Mouse (Mus musculus) natural killer cell, adult 2 months (primary cell): ENCODE measurements around the gene Elavl4.

Source experiments
- DNase-seq, 2 experiments: peaks; one replicate each; pipeline ENCODE4 v3.0.0; 2022; ENCODE audit warnings: low spot score in 2 of 2

The Elavl4 gene

DNA sequence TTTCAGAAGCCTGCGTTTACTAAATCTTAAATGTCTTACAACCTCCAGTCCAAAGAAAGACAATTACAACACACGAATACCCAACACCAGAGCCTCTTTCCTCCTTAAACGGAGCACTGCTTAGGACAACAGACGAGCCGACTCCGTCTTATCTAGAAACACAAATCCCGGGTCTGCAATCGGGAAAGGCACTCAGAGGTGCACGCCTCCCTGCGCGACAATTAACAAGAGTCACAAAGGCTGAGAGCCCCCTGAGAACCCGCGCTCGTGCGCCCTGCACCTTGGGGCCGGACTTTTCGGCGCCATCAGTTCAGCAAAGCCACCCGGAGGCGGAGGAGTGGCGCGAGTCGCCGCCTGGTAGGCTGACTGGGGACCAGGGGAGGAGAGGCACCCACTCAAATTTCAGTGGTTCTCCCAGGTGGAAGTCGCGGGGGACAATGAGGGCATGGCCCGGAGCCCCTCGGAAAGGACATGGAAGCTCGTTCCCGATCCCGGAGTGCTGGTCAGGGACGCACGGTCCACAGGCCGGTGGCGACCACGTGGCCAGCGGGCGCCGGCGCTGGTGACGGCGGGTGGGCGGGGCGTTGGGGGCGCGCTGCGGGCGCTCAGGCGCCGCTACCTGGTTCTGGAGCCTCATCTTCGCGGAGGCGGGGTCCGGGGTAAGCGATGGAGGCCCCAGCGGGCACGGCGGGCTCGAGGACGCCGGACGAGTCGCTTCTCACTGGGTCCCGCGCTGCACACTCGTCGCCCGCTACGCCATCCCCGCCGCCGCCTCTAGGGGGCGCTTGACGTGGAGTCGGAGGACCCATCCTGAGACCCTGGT, at the start of gene Elavl4:
Gene Elavl4 (minus strand): TSS at position 732 of the 823 bp plus-strand sequence.
- no peak for DNase-seq

DNA sequence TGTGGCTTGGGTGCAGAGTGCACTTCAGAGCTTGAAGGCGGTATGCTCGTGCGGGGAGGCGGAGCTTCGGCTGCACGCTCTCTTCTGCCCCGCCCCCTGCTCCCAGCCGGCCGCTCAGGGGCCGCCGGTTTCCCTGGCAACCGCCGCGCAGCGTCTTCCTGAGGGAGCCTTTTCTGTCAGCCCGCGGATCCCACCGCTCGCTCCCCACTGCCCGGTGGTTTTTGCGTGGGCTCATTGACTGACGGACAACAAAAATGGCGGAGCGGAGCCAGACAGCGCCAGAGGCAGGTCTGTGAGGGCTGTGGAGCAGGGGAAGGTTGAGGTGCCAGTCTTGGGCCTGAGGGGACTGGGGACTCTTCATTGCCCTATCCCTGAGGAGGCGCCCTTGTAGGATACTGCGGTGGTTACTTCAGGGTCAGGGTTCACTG, 45.9 kb upstream of the Elavl4 start, which contains the start of gene Agbl4:
Gene Agbl4 (plus strand): TSS at position 44 of the 428 bp plus-strand sequence.
- DNase-seq, result no peak

DNA sequence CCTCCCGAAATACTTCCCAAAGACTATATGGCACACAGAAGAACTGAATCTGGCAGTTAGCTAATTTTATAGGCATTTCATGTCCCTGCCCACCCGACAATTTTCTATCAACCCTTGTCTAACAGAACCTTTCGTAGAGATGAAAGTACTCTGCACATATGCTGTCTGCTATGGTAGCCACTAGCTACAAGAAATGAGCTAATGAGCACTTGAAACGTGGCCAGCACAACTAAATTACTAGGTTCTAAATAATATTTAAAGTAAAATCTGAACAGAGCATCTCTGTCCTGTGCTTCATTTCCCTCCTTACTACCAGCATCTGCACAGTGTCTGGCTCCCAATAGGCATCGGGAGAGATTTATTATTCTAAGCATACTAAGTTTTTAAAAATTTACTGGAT, 44.5 kb upstream of the Elavl4 start:
- DNase-seq, result no peak

DNA sequence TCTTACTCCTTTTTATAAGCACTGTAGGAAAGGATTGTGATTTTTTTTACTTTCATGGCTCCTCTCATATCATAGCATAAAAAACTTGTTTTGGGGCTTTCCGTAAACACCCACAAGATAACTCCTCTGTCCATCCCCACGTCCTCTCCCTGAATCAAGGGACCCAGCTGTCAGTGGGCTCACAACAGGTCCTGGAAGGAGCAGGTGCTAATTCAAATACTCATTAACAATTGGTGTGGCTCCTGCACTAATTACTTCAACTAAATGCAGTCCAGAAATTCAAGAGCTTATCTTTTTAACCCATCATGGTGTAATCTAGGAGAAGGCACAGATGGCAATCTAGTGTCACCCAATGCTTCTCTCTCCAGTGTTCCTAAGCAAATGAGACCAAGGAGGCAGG, 8.9 kb upstream of the Elavl4 start:
- DNase-seq, result no peak

DNA sequence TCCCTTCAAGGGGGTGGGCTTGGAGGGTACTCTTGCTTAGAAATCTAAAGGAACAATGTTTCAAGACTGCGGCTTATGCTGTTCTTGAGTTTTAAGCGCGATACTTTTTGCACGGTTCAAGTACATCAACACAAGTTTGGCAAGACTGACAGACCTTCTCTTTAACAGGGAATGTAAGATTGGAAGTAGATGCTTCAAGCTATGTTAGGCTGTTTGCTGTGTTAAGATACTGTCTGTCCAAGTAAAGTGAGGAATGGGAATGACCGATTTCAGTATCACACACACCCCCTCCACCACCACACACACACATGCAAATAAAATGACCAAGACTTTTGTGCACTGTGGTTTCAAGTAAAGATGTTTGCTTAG, 276 bp upstream of the Elavl4 start:
- DNase-seq, result no peak

DNA sequence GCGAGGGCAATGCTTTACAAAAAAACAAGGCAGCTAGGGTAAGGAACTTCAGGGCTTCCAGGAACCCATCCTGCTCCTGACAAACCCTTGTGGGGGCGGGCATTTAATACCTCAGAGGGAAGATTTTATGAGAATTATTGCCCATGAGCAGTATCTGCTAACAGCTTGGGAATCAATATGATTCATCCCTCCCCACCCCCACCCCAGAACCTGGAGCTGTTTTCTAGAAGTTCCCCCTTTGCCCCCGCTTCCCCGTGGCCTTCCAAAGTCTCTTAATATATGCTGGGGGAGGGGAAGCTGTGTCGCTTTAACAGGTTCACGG, 892 bp downstream of the Elavl4 start:
- DNase-seq, result no peak

DNA sequence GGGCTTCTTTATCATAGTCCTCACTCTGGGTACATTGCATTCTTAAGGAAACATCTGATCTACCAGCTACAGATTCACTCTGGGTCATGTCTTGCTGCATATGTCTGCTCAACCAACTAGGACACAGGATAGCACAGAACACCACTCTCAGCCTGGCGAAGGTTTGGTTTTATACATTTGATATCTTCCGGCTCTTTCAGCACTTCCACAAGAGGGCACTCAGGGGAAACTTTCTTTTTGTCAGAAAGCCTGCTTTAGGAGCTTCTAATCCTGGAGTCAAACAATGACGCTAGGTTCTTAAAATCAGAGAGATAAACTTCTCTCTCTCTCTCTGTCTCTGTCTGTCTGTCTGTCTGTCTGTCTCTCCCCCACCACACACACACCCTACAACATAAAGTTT, 27.8 kb downstream of the Elavl4 start:
- DNase-seq, result no peak

DNA sequence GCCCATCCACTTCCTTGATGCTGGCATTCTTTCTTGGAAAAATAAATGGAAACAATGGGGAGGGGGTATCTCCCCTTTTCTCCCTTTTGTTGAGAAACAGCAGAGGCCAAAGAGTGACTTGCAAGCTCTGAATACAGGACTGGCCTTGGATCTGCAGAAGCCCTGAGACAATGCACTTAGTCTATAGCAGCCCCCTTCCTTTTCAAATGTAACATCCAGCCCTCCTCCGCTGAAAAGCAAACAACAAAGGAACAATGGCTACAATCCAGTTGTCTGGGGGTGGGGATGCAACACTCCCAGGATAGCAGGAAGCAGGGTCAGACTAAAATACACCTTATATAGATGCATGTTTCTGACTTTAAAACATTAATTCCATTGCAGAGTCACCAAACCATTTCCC, 39.6 kb downstream of the Elavl4 start:
- DNase-seq, result no peak

DNA sequence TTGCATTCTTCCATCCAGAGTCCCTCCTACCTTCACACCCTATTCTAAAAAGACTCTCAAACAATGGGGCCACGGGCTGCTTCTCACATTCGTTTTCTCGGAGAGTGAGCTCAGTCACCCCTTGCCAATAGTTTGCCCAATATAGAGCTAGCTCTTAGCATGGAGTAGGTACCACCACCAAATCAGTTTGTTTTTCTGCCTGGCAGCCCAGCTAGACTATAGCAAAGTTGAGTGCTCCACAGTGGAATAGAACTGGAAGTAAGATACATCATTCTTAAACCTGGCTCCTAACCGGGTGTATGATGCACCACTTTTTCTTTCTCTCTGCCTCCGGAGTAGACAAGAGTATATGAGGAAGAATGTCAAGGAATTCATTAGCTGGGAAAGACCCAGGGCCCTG, 44.7 kb downstream of the Elavl4 start:
- no peak for DNase-seq

DNA sequence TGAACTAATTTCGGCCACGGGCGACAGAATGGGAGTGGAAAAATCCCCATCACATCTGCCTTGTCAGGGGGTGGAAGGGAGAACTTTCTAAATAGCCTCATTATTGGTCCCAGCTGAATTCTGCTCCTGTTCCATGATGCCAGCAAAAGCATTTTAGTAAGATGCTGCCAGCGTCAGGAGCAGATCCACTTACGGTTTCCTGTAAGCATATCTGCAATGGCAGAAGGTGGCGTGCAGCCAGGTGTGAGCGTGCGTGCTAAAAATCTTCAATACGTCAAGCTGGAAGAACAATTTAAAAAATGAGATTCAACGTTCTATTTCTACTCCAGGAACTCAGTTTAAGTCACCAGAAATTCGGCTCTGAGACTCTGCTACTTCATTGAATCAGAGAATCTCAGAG, 45.1 kb downstream of the Elavl4 start:
- no peak for DNase-seq

DNA sequence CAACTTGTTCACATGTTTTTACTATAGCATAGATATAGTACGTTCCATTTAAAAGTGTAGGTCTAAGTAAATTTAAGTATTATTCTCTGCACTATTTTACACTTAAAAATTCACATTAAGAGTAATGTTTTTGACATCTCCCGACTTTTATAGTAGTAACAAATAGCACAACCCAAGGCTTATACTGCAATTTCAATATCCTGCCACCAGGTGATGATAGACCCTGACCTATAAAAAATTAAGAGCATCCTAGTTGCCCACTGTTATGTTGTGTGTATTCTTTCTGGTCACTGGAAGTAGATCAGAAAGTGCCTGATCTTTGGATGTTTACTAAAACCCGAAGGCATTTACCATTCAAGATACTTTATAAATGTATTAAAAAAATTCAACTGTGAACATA, 55.9 kb downstream of the Elavl4 start:
- no peak for DNase-seq

DNA sequence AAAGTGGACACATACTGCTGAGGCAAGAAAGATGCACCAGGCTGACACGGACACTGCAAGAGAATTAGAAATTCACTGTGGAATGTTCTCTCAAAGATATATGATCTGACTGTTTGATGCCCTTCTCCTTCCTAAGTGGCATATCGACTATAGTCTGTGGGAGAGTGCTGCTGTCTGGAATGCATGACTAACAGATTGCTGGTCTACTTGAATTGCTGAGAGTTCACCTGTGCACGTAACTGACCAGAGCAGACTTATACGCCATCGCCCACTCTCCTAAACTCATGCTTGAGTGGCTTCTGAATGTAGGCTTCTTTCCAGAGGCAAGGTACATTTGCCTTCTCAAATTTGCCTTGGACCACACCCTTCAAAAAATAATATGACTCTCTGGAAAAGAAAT, 58.5 kb downstream of the Elavl4 start:
- no peak for DNase-seq

DNA sequence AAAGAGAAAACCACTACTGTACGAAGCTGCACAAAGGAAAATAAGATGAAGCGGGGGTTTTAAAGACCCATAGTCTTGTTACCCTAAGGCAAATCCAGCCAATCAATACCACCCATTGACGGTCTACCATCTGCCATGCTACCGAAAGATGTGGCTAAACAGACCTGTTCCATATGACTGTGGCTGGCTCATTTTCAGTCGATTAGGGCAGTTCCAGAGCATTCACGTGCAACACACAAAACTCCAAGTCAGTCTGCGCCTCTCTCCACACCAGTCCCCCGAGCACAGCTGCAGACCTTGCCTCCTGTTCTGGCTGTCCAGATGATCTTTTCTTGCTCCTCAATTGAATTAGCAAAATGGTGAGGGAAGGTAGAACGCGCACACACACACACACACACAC, 59.2 kb downstream of the Elavl4 start:
- DNase-seq, result no peak

DNA sequence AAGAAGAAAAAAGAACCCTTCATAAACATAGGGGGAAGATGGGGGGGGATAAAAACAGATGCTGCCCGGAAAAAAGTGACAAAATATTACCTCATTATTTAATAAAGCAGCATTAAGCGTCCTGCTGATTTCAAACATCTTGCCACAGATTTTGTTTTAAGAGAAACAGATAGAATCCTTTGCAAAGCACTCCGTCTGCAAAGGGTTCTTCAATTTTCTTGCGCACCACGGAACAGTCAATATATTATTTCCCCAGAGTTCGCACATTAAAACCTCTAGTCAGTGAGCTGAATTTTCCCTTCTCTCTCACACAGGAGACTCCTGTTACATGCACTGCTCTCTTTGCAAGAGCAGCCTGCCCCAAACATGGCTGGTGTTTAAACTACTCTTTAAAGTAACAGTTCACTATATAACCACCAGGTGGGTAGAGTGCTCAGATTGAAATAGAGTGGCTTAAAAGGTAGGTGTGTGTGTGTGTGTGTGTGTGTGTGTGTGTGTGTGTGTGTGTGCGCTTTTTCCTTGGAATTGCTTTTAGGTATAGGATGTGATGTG, 61.1 kb downstream of the Elavl4 start:
- no peak for DNase-seq

DNA sequence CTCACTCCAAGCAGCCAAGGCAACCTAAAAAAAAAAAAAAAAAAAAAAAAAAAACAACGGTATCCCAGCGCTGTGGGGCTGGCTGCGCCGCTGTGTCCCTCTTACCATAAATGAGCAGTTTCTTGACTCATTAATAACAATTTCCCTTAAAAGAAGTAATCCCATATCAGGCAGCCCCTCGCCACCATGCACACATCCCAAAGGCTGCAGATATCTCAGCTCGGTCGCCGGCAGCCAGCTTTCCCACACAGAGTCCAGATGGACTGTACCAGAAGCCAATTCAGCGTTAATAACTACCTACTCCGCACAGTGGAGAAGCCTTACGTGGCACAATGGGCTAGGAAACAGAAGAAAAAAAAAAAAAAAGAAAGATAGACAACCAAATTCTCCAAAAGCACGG, 61.7 kb downstream of the Elavl4 start:
- DNase-seq, result no peak

DNA sequence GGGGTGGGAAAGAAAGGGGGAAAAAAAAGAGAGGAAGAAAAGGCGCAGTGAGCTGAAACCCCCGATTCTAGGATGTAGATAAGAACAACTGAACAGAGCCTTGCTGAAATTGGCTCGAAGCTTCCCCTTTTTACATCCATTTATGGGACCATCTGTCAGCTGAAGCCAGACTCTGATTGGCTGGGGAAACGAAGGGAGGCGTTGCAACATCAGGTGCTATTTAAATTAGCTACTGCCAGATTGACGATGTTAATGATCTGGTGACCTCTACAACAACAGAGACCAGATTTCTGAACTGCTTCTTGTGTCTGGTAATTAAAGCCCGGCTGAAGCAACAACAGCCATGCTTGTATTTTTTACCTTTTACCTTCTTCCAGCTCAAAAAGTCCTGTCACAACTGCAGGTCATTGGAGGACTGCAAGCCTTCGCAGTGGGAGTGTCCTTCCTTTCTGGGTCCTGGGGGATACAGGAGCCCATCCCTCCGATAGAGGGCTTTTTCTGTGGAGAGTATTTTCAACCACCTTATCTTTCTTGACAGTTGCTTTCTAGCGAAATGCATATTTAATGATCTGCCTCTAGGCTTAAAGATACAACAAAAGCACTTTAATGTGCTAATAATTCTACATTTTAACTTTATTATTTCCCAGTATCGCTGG, 64.2 kb downstream of the Elavl4 start:
- DNase-seq, result no peak

DNA sequence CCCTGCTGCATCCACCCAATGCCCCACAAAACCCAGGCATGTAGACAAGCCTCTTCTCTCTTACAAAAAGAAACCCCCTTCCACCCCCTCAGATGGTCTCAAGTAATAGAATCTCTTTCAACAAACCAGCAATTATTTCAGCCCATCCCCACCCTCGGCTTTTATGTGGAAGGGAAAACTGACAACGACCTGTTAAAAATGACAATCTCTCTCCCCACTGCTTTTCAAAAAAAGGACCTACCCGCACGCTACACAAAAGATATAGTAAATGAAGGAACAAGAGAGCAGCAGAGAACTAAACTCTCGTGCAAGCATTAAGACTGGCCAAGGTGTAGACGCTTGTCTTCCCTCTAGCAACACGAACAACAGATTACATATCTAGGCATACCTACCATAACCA, 64.9 kb downstream of the Elavl4 start:
- no peak for DNase-seq

DNA sequence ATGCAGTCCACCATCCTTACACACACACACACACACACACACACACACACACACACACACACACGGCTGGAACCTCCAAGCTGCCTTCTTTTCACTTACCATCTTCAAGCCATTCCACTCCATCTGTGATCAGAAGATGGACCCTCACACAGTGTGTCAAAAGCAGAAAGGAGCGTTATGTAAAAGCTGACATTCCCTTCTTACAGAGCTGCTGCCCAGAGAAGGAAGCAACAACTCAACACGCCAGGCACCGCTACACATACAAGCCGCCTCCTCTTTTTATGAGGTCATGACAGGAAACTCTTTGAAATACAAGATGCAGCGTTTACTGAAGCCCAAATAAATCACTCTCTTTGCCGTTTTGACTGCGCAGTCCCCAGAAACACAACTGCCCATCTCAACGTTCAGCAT, 65.3 kb downstream of the Elavl4 start:
- DNase-seq, result no peak

DNA sequence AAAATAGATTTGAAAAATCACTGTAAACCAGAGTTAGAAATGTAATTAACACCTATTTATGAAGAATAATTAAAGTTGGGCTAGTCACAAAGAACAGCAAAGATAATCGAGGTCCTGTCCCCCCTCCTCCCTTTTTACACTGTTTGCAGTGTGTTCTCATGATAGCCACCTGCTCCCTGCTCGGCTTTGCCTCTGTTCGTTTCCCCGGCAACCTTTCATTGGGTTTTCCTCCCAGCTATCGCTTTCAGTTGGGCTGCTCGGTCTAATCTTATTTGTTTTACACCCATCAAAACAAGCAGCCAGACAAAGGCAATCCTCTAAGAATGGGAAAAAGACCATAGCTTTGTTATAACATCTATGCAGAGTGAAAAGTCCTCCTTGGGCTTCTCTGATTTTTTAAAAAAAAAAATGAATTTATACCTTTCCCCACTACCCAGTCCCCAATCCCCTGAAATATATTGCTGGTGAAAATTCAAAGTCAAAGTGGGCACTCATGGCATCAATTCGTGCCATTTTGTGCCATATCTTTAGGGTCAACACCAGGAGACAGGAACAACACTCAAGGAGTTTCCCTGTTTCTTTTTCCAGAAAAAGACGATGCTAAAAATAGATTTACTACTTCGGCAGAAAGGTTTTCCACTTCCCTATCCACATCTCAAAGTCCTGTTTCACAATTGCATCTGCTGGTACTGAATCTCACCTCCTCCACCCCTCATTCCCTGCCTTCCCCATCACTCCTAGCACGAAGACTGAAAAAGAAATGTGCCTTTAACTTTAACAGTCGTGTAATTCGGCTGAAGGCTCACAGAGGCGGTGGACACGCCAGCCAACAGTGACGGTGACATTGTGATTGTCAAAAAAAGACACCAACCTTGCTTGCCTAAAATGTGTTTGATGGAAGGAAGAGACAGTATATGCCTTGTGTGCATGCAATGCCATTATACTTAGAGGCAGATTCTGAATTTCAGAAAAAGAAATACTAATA, 66.1 kb downstream of the Elavl4 start:
- DNase-seq, result no peak

DNA sequence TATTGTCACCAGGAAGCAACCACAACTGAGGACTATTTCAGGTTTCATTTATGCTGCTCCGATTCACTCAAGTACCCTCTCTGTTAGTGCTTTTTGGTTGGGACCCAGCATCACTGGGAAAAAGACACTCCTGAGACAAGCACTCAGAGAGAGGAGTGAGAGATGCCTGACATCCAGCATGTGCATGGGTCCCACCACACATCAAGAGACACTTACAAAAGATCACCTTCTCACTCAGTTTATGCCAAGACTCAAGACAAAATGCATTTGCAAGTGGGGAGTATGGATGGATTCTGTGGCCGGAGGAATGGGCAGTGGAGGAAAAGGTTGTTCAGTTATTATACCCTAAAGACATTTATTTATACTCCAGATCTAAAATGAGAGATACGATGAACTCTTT, 67.3 kb downstream of the Elavl4 start:
- DNase-seq, result no peak

DNA sequence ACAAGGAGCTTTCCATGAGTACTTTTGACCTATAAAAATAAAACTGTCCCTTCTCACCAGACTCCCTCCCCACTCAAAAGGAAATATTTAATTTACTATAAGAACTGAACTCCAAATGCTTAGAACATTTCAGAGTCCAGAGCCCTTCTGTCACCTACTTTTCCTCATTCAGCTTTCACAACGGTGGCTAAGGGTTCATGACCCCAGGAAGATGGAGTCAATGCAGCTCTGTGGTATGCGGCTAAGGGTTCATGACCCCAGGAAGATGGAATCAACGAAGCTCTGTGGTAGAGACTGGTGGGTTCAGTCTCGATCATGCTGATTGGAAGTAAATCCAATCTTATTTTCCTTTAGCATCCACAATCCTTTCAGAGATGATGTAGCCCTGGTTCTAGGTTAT, 81.7 kb downstream of the Elavl4 start:
- DNase-seq, result no peak
